Mouse (Mus musculus) gastrocnemius, postnatal 10 days (tissue): ENCODE measurements around the gene Pum1. TPM values are rescaled to one million over a fixed set of nuclear protein-coding genes. Genes with fewer than 3 reads are reported as not detected.
A peak's percentile ranks its signal among the peaks of the same experiment; 100 is the strongest.

Experiments used
- DNase-seq: peaks from one replicate; pipeline ENCODE4 v3.0.0; 2021; ENCODE audit warnings: mixed read lengths
- total RNA-seq, 2 experiments: library from RNA; stranded (reverse); gene quantifications; 2 replicates each; pipeline ENCODE4 v1.2.3; 2021

Pum1 gene
- total RNA-seq, 2 experiments from 2014 or later = 41.8 to 54.3 TPM

GRCm38 (mm10) chr4:130726118-130726517 is 63.0 kb downstream of the Pum1 start:
- no peak for DNase-seq

- DNase-seq = no peak
Measured at GRCm38 (mm10) chr4:130735957-130736356, 72.8 kb downstream of the Pum1 start.

- DNase-seq = peak; percentile 33
Measured at GRCm38 (mm10) chr4:130738527-130738926, 75.4 kb downstream of the Pum1 start.

- no peak for DNase-seq
Measured at GRCm38 (mm10) chr4:130744058-130744457, 80.9 kb downstream of the Pum1 start.

- no peak for DNase-seq
Measured at GRCm38 (mm10) chr4:130745561-130746306, 82.6 kb downstream of the Pum1 start.

- no peak for DNase-seq
Measured at GRCm38 (mm10) chr4:130749566-130749965, 86.4 kb downstream of the Pum1 start.

GRCm38 (mm10) chr4:130751966-130752365 is 88.8 kb downstream of the Pum1 start:
- DNase-seq = no peak

- DNase-seq = no peak
Measured at GRCm38 (mm10) chr4:130752591-130752990, 89.5 kb downstream of the Pum1 start.

GRCm38 (mm10) chr4:130753755-130754154 is 90.6 kb downstream of the Pum1 start:
- no peak for DNase-seq

- DNase-seq = no peak
Measured at GRCm38 (mm10) chr4:130754776-130755175, 91.7 kb downstream of the Pum1 start.

- DNase-seq = no peak
Measured at GRCm38 (mm10) chr4:130759875-130760274, 96.8 kb downstream of the Pum1 start.

GRCm38 (mm10) chr4:130761809-130762208 is 98.7 kb downstream of the Pum1 start:
- DNase-seq = no peak

GRCm38 (mm10) chr4:130765399-130766160 is 102.5 kb downstream of the Pum1 start:
- no peak for DNase-seq

GRCm38 (mm10) chr4:130766387-130766786 is 103.3 kb downstream of the Pum1 start:
- no peak for DNase-seq

- DNase-seq = no peak
Measured at GRCm38 (mm10) chr4:130766926-130767325, 103.8 kb downstream of the Pum1 start.

GRCm38 (mm10) chr4:130773899-130774298 is 110.8 kb downstream of the Pum1 start:
- DNase-seq = no peak

- no peak for DNase-seq
Measured at GRCm38 (mm10) chr4:130774822-130775221, 111.7 kb downstream of the Pum1 start.

- DNase-seq = no peak
Measured at GRCm38 (mm10) chr4:130777647-130778046, 114.5 kb downstream of the Pum1 start.

- no peak for DNase-seq
Measured at GRCm38 (mm10) chr4:130779037-130779436, 115.9 kb downstream of the Pum1 start.

GRCm38 (mm10) chr4:130782492-130782891 is 119.4 kb downstream of the Pum1 start:
- no peak for DNase-seq

- DNase-seq = peak; percentile 69
Measured at GRCm38 (mm10) chr4:130784755-130785154, 121.6 kb downstream of the Pum1 start.

GRCm38 (mm10) chr4:130787530-130787929 is 124.4 kb downstream of the Pum1 start:
- DNase-seq = no peak

GRCm38 (mm10) chr4:130790180-130790579 is 127.1 kb downstream of the Pum1 start:
- DNase-seq = peak; percentile 80
